Mouse (Mus musculus) hindbrain, embryonic 10.5 days (tissue): ENCODE results near the gene Nol4l. TPM values are rescaled to one million over a fixed set of nuclear protein-coding genes. Genes with fewer than 3 reads are reported as not detected.

ENCODE experiments used
- DNase-seq: peaks from one replicate; pipeline ENCODE4 v3.0.0-alpha.2; 2017; ENCODE audit warnings: low spot score
- H3K27ac ChIP-seq: fragments of 300-500 bp; sonication (generic); 2 replicates; pipeline ENCODE4 v1.5.1; 2016; ENCODE audit warnings: mild to moderate bottlenecking, moderate library complexity
- H3K27me3 ChIP-seq: fragments of 300-500 bp; sonication (generic); 2 replicates; pipeline ENCODE4 v1.6.1; 2016; ENCODE audit warnings: mild to moderate bottlenecking; ENCODE audit not compliant: poor library complexity, insufficient read depth, severe bottlenecking
- H3K36me3 ChIP-seq: fragments of 300-500 bp; sonication (generic); 2 replicates; pipeline ENCODE4 v1.6.1; 2016; ENCODE audit warnings: mild to moderate bottlenecking, moderate library complexity
- H3K4me1 ChIP-seq: fragments of 300-500 bp; sonication (generic); replicated peaks from 2 replicates; pipeline ENCODE4 v1.6.1; 2016; ENCODE audit warnings: mild to moderate bottlenecking
- H3K4me3 ChIP-seq: fragments of 300-500 bp; sonication (generic); 2 replicates; pipeline ENCODE4 v1.5.1; 2016; ENCODE audit warnings: mild to moderate bottlenecking, moderate library complexity
- H3K9me3 ChIP-seq: fragments of 300-500 bp; sonication (generic); 2 replicates; pipeline ENCODE4 v1.6.1; 2016; ENCODE audit warnings: mild to moderate bottlenecking, moderate library complexity
- WGBS: fragments of 180-500 bp; shearing (Covaris S2); methylation state at CpG from one replicate; pipeline ENCODE4 v1.1.7; 2016; 5-methylcytosine and 5-hydroxymethylcytosine counted together
- polyA plus RNA-seq: library from polyadenylated mRNA; unstranded; fragments of >200 nt; fragmentation: Nextera tagmentation; extraction: Ambion mirVana; gene quantifications from 2 replicates; pipeline ENCODE4 v1.2.1, GENCODE M21; 2016

The Nol4l gene
- polyA plus RNA-seq, 1 experiment from 2014 or later: 23.3 TPM

DNA sequence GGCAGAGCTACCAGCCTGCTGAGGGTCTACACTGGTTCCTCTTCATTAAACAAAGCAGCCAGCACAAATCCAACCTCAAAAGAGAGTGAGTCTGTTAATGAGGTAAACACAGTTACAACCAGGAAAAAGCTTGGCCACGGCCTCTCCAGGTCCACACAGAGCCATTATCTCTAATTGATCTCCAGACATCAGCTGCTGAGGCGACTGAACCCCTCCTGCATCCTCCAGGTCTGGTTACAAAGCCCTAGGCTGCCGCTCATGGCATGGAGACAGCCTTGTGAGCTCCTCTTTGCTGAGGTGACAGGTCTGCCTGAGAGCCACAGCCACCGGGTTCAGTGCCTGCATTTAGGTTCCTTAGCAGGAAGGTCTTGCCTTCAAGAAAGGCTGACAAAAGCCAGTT lies 72.3 kb downstream of the Nol4l start:
- H3K9me3 ChIP-seq: no peaks in the 10 kb centered on the region
- no peak overlapping the region for H3K4me3 ChIP-seq
- H3K27ac ChIP-seq: peak overlapping the region; percentile 83
- peaks cover 60% of the 10 kb centered on the region for H3K4me1 ChIP-seq
- WGBS: 32% methylated on average over 4 of the region's 4 CpGs
- H3K36me3 ChIP-seq: no peaks in the 10 kb centered on the region
- DNase-seq: peak; percentile 38
- no peaks in the 10 kb centered on the region for H3K27me3 ChIP-seq

DNA sequence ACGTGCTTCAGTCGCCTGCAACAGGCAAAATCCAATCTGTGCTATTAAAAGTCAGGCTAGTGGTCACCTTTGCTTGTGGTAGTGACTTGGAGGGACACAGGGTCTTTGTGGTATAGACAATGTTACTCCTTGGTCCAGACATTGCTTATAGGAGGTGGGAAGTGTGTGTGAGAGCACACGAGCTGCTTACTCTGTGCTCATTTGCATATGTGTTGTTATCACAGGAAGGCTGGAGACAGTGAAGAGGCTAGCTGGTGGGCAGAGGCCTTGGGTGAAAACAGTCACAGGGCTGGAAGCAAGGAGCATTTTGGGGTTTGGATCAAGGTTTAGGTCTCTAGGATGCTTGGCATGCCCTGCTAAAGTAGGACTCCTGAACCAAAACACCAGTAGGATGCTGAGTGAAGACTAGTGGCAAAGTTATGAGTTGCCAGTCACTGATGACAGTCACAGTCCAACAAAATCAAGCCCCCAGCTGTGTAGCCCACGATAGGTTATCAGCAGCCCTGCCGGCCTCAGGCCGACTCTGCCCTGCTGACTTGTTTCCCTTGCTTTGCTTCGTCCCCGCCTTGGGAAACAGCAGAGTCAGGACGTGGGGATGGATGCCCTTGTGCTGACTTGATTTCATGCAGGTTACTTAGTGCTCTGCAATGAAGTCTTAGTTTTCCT lies 74.8 kb downstream of the Nol4l start:
- DNase-seq: no peak
- peaks cover 50% of the 10 kb centered on the region for H3K4me1 ChIP-seq
- 56% methylated on average over 9 of the region's 9 CpGs for WGBS
- no peak overlapping the region for H3K4me3 ChIP-seq
- no peaks in the 10 kb centered on the region for H3K27me3 ChIP-seq
- no peaks in the 10 kb centered on the region for H3K36me3 ChIP-seq
- no peak overlapping the region for H3K27ac ChIP-seq
- H3K9me3 ChIP-seq: no peaks in the 10 kb centered on the region

DNA sequence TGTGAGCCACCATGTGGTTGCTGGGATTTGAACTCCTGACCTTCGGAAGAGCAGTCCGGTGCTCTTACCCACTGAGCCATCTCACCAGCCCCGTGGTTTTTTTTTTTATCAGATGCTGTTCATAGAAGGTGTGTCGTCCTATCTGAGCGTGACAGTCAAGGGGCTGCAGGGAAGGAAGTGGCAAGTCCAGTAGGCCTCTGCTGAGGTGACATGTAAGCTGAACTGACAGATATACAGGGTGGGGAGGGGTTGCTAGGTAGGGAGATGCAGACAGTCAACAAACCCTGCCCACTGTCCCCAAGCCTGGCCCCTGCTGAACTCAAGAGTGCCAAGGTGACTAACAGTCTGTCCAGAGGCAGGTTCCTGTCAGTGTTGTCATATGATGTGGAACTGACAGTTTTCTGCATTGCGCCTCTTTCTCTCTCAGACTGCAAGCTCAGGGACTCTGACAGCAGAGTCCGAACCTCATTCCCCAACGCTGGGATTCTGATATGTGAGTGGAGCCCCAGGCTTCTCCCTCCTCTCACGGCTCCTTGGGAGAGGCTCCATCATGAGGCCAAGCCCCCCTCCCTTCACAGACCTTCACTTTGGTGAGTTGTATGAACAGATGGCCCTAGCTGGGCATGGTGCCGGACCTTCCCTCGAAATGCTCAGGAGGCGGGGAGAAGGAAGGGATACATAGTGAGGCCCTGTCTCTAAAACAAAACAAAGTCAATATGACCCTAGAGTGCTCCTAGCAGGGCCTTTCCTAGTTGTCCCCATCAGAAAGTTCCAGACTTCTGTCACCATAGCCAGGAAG lies 75.6 kb downstream of the Nol4l start:
- no peaks in the 10 kb centered on the region for H3K36me3 ChIP-seq
- H3K4me3 ChIP-seq: no peak overlapping the region
- no peaks in the 10 kb centered on the region for H3K27me3 ChIP-seq
- WGBS: 73% methylated on average over 12 of the region's 12 CpGs
- DNase-seq: no peak
- peaks cover 50% of the 10 kb centered on the region for H3K4me1 ChIP-seq
- H3K27ac ChIP-seq: no peak overlapping the region
- H3K9me3 ChIP-seq: no peaks in the 10 kb centered on the region

DNA sequence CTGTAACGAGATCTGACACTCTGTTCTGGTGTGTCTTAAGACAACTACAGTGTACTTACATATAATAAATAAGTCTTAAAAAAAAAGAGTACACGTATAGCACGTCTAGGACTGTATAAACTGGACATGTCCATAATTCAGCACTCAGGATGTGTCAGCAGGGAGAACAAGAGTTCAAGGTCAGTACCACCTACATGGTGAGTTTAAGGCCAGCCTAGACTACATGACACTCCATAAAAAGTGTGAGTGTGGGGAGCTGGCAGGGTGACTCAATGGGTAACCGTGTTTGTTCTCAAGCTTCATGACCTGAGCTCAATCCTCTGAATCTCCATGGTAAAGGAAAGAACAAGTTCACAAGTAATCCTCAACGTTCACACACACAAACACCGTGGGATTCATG lies 81.3 kb downstream of the Nol4l start:
- DNase-seq: no peak
- 85% methylated on average over 6 of the region's 6 CpGs for WGBS

DNA sequence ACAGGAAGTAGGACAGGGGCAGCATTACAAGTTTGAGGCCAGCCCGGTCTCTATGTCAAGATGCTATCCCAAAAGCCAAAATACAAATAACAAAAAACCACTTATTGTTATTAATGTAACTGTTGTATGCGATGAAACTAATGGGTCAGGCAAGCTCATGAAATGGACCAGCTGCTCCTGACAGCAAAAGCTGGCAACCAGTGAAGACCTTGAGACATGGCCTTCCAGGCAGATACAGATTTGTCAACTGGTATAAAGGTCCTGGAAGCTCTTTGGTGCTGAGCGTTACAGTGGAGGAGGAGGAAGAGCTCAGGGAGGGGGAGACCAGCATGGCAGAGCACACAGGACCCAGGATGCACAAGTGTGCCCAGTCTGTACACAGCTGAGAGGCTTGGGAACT lies 82.1 kb downstream of the Nol4l start:
- H3K4me3 ChIP-seq: no peak overlapping the region
- peaks cover 44% of the 10 kb centered on the region for H3K4me1 ChIP-seq
- 88% methylated on average over 3 of the region's 3 CpGs for WGBS
- H3K27me3 ChIP-seq: peaks cover 9% of the 10 kb centered on the region; the same call in 1 of the 2 replicates
- H3K9me3 ChIP-seq: no peaks in the 10 kb centered on the region
- no peak for DNase-seq
- no peaks in the 10 kb centered on the region for H3K36me3 ChIP-seq
- H3K27ac ChIP-seq: no peak overlapping the region

More for the DNA sequence above, 81.3 kb downstream of the Nol4l start:
- H3K4me3 ChIP-seq: no peak overlapping the region
- H3K36me3 ChIP-seq: no peaks in the 10 kb centered on the region
- H3K4me1 ChIP-seq: peaks cover 36% of the 10 kb centered on the region
- peaks cover 9% of the 10 kb centered on the region; the same call in 1 of the 2 replicates for H3K27me3 ChIP-seq
- no peaks in the 10 kb centered on the region for H3K9me3 ChIP-seq
- no peak overlapping the region for H3K27ac ChIP-seq

DNA sequence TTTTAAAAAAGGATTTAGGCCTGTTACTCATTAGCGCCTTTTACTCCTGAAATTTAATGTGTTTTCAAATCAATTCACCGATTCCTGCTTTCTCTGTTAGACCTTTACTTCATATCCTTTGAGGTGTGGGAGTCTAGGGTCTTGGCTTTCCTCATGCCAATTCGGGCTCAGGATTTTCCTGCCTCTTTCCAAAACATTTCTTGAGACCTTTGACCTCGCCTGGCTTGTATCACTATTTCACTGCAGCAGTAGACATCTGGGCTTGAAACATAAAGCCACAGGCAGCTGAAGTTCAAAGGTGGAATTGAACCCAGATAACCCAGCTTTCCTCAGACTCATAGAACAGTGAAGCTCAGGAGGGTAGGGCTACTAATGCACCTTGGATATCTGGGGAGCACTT lies 83.3 kb downstream of the Nol4l start:
- DNase-seq: no peak
- H3K9me3 ChIP-seq: no peaks in the 10 kb centered on the region
- H3K36me3 ChIP-seq: no peaks in the 10 kb centered on the region
- peaks cover 9% of the 10 kb centered on the region for H3K27me3 ChIP-seq
- H3K27ac ChIP-seq: no peak overlapping the region
- H3K4me3 ChIP-seq: peak overlapping the region; percentile 95; the same call in 1 of the 2 replicates
- H3K4me1 ChIP-seq: peaks cover 56% of the 10 kb centered on the region
- WGBS: 26% methylated on average over 4 of the region's 4 CpGs

DNA sequence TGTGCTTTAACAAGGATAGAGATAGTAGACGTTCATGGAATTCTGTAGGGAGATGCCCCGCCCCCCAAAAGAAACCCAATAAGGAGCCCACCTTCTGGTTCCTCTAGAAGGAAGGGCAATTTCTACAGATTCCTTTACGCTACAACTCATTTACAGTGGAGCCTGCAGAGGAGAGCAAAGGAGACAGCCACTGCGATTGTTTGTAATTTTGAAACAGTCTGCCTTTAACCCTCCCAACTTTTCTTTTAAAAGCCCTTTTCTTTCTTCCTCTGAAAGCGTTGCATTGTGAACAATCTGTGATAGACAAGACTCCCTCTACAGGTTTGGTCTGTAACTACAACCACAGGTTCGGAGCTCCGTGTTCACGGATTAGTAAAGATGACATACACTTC lies 83.8 kb downstream of the Nol4l start:
- Histone ChIP-seq H3K9me3 (no peaks in the 10 kb centered on the region), H3K4me1 (peaks cover 61% of the 10 kb centered on the region), H3K27me3 (peaks cover 9% of the 10 kb centered on the region), H3K27ac (peak overlapping the region; percentile 90), H3K4me3 (peak overlapping the region; percentile 95), H3K36me3 (no peaks in the 10 kb centered on the region)
- peak; percentile 66 for DNase-seq
- 2% methylated on average over 8 of the region's 8 CpGs for WGBS

DNA sequence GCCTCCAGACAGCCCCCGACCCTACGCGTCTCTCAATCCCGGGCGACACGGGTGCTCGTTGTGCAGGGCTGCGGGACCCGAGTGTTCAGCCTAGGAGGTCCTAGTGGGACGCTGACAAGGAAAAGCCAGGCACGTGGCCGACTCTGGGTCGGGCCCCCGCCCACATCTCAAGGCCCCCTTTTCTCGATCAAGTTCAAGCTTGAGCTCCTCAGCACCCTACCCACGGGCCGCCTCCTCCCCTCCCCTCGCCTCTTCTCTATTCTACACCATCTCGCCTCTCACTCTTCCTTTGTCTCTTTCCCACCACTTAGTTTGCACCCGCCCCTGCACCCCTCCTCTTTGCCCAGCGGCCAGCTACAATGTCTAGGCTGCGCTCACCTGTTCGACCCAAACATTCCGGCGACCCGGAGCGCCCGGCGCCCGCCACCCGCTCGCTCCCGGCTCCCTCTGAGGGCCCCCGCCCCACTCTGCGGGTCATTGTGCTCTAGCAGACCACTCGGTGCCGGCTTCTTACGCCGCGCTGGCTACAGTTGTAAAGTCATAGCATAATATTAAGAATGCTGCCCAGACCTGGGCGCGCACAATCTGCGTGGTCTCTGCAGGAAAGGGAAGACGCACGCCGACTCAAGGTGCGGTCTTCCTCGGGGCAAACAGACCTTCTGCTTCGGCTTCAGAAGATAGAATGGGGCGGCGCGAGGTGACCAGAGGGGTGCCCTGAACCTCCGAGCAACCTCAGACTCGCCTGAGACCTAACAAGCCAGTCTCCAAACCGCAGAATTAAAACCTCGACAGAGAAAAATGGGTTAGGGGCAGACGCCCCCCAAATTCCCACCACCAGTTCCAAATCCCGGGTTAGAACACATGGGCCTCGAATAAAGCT lies 84.4 kb downstream of the Nol4l start:
- peak; percentile 72 for DNase-seq
- Histone ChIP-seq H3K4me3 (peak overlapping the region; percentile 95), H3K4me1 (peaks cover 67% of the 10 kb centered on the region), H3K36me3 (no peaks in the 10 kb centered on the region), H3K27ac (peak overlapping the region; percentile 90), H3K27me3 (peaks cover 9% of the 10 kb centered on the region), H3K9me3 (no peaks in the 10 kb centered on the region)
- under 1% methylated on average over 59 of the region's 59 CpGs for WGBS

DNA sequence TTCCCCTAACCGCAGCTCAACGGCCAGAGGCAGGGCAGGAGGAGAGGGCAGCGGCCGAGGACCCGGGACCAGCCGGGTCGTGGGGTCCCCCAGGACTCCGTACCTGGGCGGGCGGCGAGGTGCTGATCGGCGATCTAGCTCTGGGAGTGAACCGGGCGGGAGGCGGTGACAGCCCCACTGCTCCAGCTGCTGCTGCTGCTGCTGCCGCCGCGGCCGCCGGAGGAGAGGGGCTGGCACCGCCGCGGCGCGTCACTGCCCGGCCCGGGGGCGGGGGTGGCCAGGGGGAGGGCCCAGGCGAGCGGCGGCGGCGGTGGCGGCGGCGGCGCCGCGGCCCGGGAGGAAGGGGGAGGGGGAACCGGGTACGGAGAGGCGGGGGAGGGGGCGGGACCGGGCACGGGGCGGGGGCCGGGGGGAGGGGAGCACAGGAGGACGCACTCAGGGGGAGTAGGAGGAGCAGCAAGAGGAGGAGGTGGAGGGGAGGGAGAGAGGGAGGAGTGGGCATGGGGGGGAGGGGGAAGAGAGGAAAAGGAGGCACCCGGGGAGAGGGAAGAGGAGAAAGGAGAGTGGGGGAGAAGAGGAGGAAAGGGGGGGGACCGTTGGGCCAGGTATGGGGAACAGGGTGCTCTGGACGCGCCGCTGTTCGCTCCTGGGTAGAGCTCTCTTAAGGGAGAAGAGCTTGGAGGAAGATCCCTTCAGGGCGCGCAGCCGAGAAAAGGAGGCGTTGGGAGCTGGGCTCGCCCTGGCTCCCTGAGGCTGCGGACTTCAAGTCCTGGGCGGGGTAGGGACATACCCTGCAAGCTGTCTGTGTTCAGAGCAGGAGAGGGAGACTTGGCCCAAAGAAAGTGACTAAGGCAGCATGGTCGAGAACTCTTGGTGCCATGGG lies 85.3 kb downstream of the Nol4l start:
- WGBS: under 1% methylated on average over 61 of the region's 64 CpGs
- Histone ChIP-seq H3K9me3 (no peaks in the 10 kb centered on the region), H3K4me3 (peak overlapping the region; percentile 95), H3K27ac (peak overlapping the region; percentile 90), H3K27me3 (peaks cover 9% of the 10 kb centered on the region), H3K36me3 (no peaks in the 10 kb centered on the region), H3K4me1 (peaks cover 72% of the 10 kb centered on the region)
- DNase-seq: peak; percentile 81

DNA sequence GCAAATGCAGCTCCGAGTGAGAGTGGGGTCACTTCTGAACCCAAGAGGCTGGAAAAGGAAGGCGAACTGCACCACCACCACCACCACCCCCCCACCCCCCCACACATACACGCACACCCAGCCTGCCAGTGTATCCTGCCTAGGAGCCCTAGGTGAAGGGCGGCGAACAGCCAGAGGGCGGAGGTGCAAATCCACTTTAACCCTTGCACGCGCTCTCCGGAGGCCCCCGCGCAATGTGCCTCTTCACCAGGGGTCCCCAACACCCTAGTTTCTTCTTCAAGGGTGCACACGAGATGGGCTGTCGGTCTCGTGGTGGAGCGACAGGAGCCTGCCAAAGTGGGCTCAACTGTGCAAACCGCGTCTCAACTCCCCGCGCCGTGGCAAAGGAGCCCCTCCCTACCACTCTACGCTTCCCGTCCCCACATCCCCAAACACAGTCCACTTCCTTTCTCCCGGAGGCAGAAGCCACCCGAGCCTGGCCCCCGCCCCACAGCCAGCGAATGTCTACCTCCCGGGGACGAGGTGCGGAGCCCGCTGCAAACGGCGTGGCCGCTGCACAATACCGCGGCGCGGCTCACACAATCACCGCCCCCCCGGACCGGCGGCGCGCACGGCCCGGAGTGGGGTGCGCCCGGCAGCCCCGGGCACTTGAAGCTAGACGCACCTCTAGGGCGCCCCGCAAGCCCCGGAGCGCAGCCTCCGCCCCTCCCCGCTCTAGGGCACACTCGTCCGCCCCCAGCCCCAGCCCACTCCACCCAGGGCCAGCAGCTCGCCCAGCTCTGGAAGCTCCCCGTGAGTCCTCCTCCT lies 86.1 kb downstream of the Nol4l start:
- WGBS: under 1% methylated on average over 59 of the region's 59 CpGs
- DNase-seq: peak; percentile 53
- no peaks in the 10 kb centered on the region for H3K36me3 ChIP-seq
- peaks cover 74% of the 10 kb centered on the region for H3K4me1 ChIP-seq
- H3K9me3 ChIP-seq: no peaks in the 10 kb centered on the region
- H3K4me3 ChIP-seq: peak overlapping the region; percentile 95
- peaks cover 9% of the 10 kb centered on the region for H3K27me3 ChIP-seq
- H3K27ac ChIP-seq: peak overlapping the region; percentile 90

DNA sequence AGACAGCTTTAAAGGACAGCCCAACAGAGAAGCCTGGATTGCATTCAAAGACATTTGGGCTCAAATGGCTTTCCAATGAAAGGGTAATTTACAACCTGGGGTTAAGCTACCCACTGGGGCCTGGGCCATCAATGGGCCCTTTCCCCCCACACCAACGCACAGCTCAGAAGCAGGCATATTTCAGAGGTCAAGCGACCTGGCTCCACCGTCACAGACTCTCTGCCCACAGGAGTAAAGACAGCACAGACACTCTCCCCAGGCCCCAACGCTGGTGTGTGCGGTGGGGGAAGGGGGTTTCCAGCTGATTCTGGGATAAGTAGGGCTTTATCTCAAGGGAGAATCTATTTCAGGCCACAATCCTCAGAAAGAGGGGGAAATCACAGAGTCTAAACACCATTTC lies 87.1 kb downstream of the Nol4l start:
- no peak for DNase-seq
- H3K36me3 ChIP-seq: no peaks in the 10 kb centered on the region
- 1% methylated on average over 5 of the region's 5 CpGs for WGBS
- H3K27ac ChIP-seq: peak overlapping the region; percentile 90
- H3K4me1 ChIP-seq: peaks cover 83% of the 10 kb centered on the region
- peaks cover 9% of the 10 kb centered on the region for H3K27me3 ChIP-seq
- H3K9me3 ChIP-seq: no peaks in the 10 kb centered on the region
- peak overlapping the region; percentile 95 for H3K4me3 ChIP-seq
